Mouse (Mus musculus): ENCODE data around the gene 1700057G04Rik. TPM values are rescaled to one million over a fixed set of nuclear protein-coding genes. Genes with fewer than 3 reads are reported as not detected.

The 1700057G04Rik gene
- polyA plus RNA-seq, 1 experiment from 2014 or later, result not detected

- no peak overlapping the region for H3K4me3 ChIP-seq (replicated peaks)
- no peaks in the 10 kb centered on the region for H3K36me3 ChIP-seq
- no peak overlapping the region for H3K27ac ChIP-seq
- ATAC-seq (ENCODE audit: low read depth) (no peak), DNase-seq (no peak)
- no peak overlapping the region for H3K4me2 ChIP-seq
- H3K27me3 ChIP-seq, result no peaks in the 10 kb centered on the region
- WGBS (ENCODE audit: insufficient replicate concordance), result 74% methylated on average over 1 of the region's 1 CpGs
- H3K9ac ChIP-seq, result no peak overlapping the region
- no peaks in the 10 kb centered on the region for H3K4me1 ChIP-seq (replicated peaks)
- no peaks in the 10 kb centered on the region for H3K9me3 ChIP-seq (replicated peaks)
These were observed 78.2 kb downstream of the 1700057G04Rik start for GRCm38 (mm10) chr9:92387404-92387803.

GRCm38 (mm10) chr9:92402628-92403027 lies 93.5 kb downstream of the 1700057G04Rik start:
- no peak overlapping the region for H3K4me2 ChIP-seq
- DNase-seq, result no peak
- no peaks in the 10 kb centered on the region for H3K27me3 ChIP-seq
- no peak overlapping the region for H3K27ac ChIP-seq
- no peaks in the 10 kb centered on the region for H3K9me3 ChIP-seq (replicated peaks)
- no peak for ATAC-seq (ENCODE audit: low read depth)
- H3K36me3 ChIP-seq, result no peaks in the 10 kb centered on the region
- 64% methylated on average over 5 of the region's 5 CpGs for whole genome bisulfite sequencing (ENCODE audit: insufficient replicate concordance)
- H3K9ac ChIP-seq, result no peak overlapping the region
- no peak overlapping the region for H3K4me3 ChIP-seq (replicated peaks)
- H3K4me1 ChIP-seq (replicated peaks), result no peaks in the 10 kb centered on the region

Small RNAs within 50 kb of the gene (microRNA-seq; reads per million reads assigned to microRNA genes)
- not detected for gene Mir6386

Other genes with a start within 250 kb of the 1700057G04Rik start
- not detected in 2 replicates for gene Plscr5, start 116.4 kb upstream of the 1700057G04Rik start, polyA plus RNA-seq (2015; fragmentation: Nextera tagmentation; extraction: Ambion mirVana)
- gene Plscr1, start 59.6 kb upstream of the 1700057G04Rik start, polyA plus RNA-seq (2015; fragmentation: Nextera tagmentation; extraction: Ambion mirVana), result 24.0 and 26.5 TPM in 2 replicates
- 0.54 and 0.57 TPM in 2 replicates for gene Plscr2, start 33.8 kb upstream of the 1700057G04Rik start, polyA plus RNA-seq (2015; fragmentation: Nextera tagmentation; extraction: Ambion mirVana)
- 0.44 and 0.61 TPM in 2 replicates for gene Plscr4, start 148.0 kb downstream of the 1700057G04Rik start, polyA plus RNA-seq (2015; fragmentation: Nextera tagmentation; extraction: Ambion mirVana)
- gene Plod2, start 232.8 kb downstream of the 1700057G04Rik start, polyA plus RNA-seq (2015; fragmentation: Nextera tagmentation; extraction: Ambion mirVana), result 2.6 and 3.7 TPM in 2 replicates

Measured in liver, embryonic 13.5 days (tissue).